Mouse (Mus musculus) heart, adult 2 months (tissue): ENCODE measurements around the gene Bcat2.

ENCODE experiments used
- CTCF ChIP-seq: fragments of 200-600 bp; IDR thresholded peaks from 2 replicates; pipeline ENCODE4 v1.8.1; 2022; ENCODE audit warnings: antibody characterized with exemption, mild to moderate bottlenecking, moderate library complexity
- POLR2A ChIP-seq: fragments of 200-500 bp; IDR thresholded peaks from 2 replicates; pipeline ENCODE4 v1.6.1; 2011; ENCODE audit warnings: mild to moderate bottlenecking, low read depth, low read length, control low read depth; ENCODE audit not compliant: insufficient read depth

GRCm38 (mm10) chr7:45524841-45525621 lies 44.9 kb upstream of the Bcat2 start:
- TF ChIP-seq CTCF = no peak
- TF ChIP-seq POLR2A = peak; percentile 66
